Mouse (Mus musculus) thymus, postnatal 25 days (tissue): ENCODE results near the gene Spin2c.

Experiments used
- DNase-seq: peaks from one replicate; pipeline ENCODE4 v3.0.0; 2022

Spin2c gene

DNA sequence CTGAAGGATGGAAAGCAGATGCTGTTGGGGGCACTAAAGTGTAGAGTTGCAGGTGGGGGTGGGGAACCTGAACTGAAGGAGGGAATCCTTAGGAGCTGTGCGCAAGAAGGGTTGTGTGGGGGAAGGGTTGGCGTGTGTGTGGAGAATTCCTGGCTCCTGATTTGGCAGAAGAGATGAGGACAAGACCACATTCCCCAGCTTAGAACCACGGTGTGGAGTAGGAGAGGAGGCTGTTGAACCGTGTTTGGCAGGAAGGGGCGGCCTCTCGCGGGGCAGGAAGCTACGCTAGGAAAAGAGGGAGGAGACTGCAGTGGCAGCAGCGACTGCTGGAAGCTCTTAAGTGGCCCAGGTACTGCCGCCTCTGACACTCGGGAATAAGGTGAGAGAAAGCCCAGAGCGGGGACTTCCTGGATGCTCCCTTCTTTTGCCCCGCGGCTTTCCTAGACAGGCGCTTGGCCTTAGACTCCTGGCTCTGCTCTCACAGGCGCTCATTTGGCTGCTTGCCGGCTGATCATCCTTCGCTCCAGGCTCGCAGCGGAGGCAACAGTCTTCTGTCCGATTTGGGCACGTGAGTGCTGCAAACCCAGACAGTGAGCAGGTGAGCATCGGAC is at the start of gene Spin2c:
TSS of gene Spin2c (plus strand) at position 275 of the 611 bp plus-strand sequence.
- peak; percentile 14 for DNase-seq

DNA sequence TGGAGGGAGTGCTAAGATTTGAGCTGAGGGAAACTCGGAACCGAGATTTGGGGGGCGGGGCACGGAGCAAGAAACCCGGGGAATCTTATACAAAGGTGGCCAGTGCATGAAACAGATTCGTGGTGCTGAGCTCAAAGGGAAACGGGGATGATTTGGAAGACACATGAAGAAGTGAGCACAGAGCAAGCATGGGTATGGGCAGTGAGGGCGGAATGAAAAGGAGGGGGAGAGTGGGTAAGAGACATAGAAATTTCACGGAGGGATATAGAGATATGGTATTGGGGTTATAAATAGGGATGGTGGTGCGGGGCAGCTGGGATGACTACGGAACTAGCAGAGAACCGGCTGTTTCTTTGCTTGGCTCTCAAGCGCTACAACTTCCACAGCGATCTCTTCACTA is 581 bp downstream of the Spin2c start:
- no peak for DNase-seq
